Mouse (Mus musculus): ENCODE results near the gene Gm49345. TPM values are rescaled to one million over a fixed set of nuclear protein-coding genes. Genes with fewer than 3 reads are reported as not detected.
"Not testable (repeated sequence)": the region's sequence is repeated elsewhere in the genome, so short reads cannot be mapped to it uniquely, and the experiment has no call there.

The Gm49345 gene
- 0.22 TPM in 1 of 2 replicates, not detected in the other for polyA plus RNA-seq (2016; fragmentation: Nextera tagmentation; extraction: Ambion mirVana)

GRCm38 (mm10) chr13:67637294-67638007 lies at the start of gene Gm49345, which contains the start of gene Zfp729a:
Gene Gm49345 (minus strand): TSS chr13:67637769.
Gene Zfp729a (minus strand): TSS chr13:67637791.
- ATAC-seq (ENCODE audit: low FRiP score, low read depth), result peak; percentile 99
- no peaks in the 10 kb centered on the region for H3K27me3 ChIP-seq (replicated peaks)
- H3K9me3 ChIP-seq, result no peaks in the 10 kb centered on the region
- H3K36me3 ChIP-seq, result no peaks in the 10 kb centered on the region
- peak within 1 kb of the TSS; percentile 55 for H3K4me2 ChIP-seq (replicated peaks)
- WGBS, result under 1% methylated on average over 19 of the region's 19 CpGs
- H3K4me3 ChIP-seq, result peak within 1 kb of the TSS; percentile 74
- 0 out of 2 replicates have a peak, but pooled peaks cover 2% of the 10 kb centered on the region for H3K4me1 ChIP-seq
- H3K27ac ChIP-seq, result no peak within 1 kb of the TSS
- peak within 1 kb of the TSS; percentile 61 for H3K9ac ChIP-seq

DNA sequence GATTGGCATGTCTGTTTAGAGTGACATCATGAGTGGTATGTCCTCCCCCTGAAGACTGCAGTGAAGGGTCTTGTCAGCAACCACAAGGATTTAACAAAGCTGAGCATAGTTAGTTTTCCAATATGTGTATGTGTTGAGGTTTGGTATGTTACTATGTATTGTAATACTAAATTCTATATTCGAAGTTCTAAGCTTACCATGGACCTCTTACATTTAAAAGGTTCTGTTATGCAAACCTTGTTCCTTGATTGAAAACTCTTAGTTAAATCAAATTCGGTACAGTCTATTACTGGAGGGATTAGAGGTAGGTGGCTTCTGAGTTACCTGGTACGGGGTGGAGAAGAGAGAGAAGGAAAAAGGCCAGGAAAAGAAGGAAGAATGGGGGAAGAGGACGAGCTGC lies 49.4 kb upstream of the Gm49345 start, which contains the start of gene Zfp738:
Gene Zfp738, minus strand, starts transcription at position 101 of the 400 bp plus-strand sequence.
- Histone ChIP-seq H3K27me3 (replicated peaks) (no peaks in the 10 kb centered on the region), H3K4me3 (no peak within 1 kb of the TSS), H3K27ac (no peak within 1 kb of the TSS), H3K4me1 (peaks cover 3% of the 10 kb centered on the region; the same call in 1 of the 2 replicates), H3K9me3 (no peaks in the 10 kb centered on the region), H3K9ac (no peak within 1 kb of the TSS), H3K4me2 (replicated peaks) (no peak within 1 kb of the TSS), H3K36me3 (no peaks in the 10 kb centered on the region)
- ATAC-seq (ENCODE audit: low FRiP score, low read depth), result no peak
- WGBS, result 84% methylated on average over 4 of the region's 4 CpGs

- H3K9ac ChIP-seq, result not testable (repeated sequence)
- 81% methylated on average over 2 of the region's 2 CpGs for WGBS
These were observed 46.3 kb upstream of the Gm49345 start for GRCm38 (mm10) chr13:67683841-67684240.

DNA sequence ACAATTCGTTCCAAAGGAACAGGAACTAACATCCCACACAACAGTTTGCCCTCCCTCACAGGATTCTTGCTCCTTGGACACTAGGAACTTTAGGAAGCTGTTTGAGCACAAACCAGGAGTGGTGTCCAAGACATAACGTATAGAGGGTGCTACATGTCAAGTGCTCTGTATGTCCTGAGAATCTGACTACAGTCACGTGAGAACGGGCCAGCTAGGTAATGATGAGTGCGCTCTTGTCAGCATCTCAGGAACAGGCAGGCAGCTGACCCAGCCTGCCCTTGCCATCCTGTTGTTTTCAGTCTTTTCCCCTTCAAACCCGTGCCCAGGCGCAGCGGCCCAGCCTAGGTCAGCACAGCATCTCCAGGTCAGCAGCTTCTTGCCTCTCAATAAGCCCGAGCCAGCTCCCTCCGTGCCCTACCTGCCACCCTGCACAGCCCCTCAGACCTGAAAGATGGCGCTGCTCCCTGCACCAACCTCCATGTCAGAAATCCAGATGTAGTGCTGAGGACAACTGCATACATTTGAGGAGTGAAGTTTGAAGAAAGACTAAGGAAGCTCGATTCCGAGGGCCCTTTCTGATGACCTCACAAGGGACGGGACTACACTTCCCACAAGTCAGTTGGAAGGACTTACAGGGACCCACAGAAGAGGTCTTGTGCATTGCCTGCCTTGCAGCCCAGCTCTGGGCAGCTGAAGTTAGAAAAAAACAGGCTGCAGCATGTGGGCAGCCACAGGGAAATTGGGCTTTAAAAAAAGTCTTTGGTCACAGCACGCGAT lies 45.6 kb upstream of the Gm49345 start:
- peak; percentile 100 for ATAC-seq (ENCODE audit: low FRiP score, low read depth)
- H3K4me3 ChIP-seq, result peak overlapping the region; percentile 56
- H3K36me3 ChIP-seq; H3K27ac ChIP-seq; H3K4me1 ChIP-seq; H3K27me3 ChIP-seq (replicated peaks); H3K9me3 ChIP-seq: not testable (repeated sequence)
- H3K4me2 ChIP-seq (replicated peaks), result peak overlapping the region; percentile 72
- peak overlapping the region; percentile 66 for H3K9ac ChIP-seq
- WGBS, result 15% methylated on average over 16 of the region's 16 CpGs

More at GRCm38 (mm10) chr13:67683841-67684240, 46.3 kb upstream of the Gm49345 start:
- peak; percentile 38 for ATAC-seq (ENCODE audit: low FRiP score, low read depth)
- not testable (repeated sequence) for H3K36me3 ChIP-seq; H3K4me1 ChIP-seq; H3K27me3 ChIP-seq (replicated peaks); H3K9me3 ChIP-seq; H3K27ac ChIP-seq
- Histone ChIP-seq H3K4me3 (peak overlapping the region; percentile 56; the same call in 1 of the 2 replicates), H3K4me2 (replicated peaks) (peak overlapping the region; percentile 72)

- Histone ChIP-seq H3K27ac (no peak overlapping the region), H3K4me3 (no peak overlapping the region), H3K4me2 (replicated peaks) (no peak overlapping the region), H3K27me3 (replicated peaks) (no peaks in the 10 kb centered on the region), H3K36me3 (peaks cover 5% of the 10 kb centered on the region), H3K9ac (no peak overlapping the region), H3K4me1 (no peaks in the 10 kb centered on the region), H3K9me3 (no peaks in the 10 kb centered on the region)
- 95% methylated on average over 2 of the region's 2 CpGs for WGBS
- no peak for ATAC-seq (ENCODE audit: low FRiP score, low read depth)
These were observed 37.3 kb upstream of the Gm49345 start for GRCm38 (mm10) chr13:67674902-67675301.

GRCm38 (mm10) chr13:67652496-67652895 lies 14.9 kb upstream of the Gm49345 start:
- Histone ChIP-seq H3K36me3 (no peaks in the 10 kb centered on the region), H3K9me3 (no peaks in the 10 kb centered on the region), H3K4me2 (replicated peaks) (no peak overlapping the region), H3K4me3 (no peak overlapping the region), H3K9ac (no peak overlapping the region), H3K27me3 (replicated peaks) (no peaks in the 10 kb centered on the region), H3K4me1 (no peaks in the 10 kb centered on the region), H3K27ac (no peak overlapping the region)
- ATAC-seq (ENCODE audit: low FRiP score, low read depth), result no peak
- WGBS, result 42% methylated on average over 3 of the region's 3 CpGs

DNA sequence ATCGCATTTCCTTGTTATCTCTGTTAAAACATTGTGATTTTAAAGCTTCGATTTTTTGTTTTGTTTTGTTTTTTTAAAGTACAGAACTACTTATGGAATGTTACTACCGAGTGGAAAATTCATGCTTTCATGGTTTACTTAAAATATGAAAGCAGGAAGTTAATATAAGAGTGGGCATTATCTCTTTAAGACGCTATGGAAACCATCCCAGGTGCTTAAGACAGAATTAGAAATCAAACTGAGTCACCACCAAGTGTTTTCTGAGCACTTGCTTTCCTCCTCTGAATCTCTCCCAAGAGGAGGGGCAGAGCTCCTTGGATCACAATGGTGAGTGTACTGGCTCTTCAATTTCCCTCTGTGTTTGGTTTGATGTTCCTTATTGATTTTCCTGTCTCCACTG lies 27.5 kb downstream of the Gm49345 start:
- no peak overlapping the region for H3K9ac ChIP-seq
- no peak for ATAC-seq (ENCODE audit: low FRiP score, low read depth)
- no peak overlapping the region for H3K4me3 ChIP-seq
- no peaks in the 10 kb centered on the region for H3K36me3 ChIP-seq
- H3K27me3 ChIP-seq (replicated peaks), result no peaks in the 10 kb centered on the region
- no peaks in the 10 kb centered on the region for H3K9me3 ChIP-seq
- peaks cover 6% of the 10 kb centered on the region for H3K4me1 ChIP-seq
- no peak overlapping the region for H3K27ac ChIP-seq
- 90% methylated on average over 4 of the region's 4 CpGs for WGBS
- H3K4me2 ChIP-seq (replicated peaks), result no peak overlapping the region

GRCm38 (mm10) chr13:67609066-67609876 lies 28.3 kb downstream of the Gm49345 start, which contains the start of gene Zfp729b:
Gene Zfp729b (minus strand): TSS chr13:67609707.
- Histone ChIP-seq H3K4me2 (replicated peaks) (peak within 1 kb of the TSS; percentile 62), H3K9me3 (no peaks in the 10 kb centered on the region), H3K4me3 (peak within 1 kb of the TSS; percentile 70), H3K9ac (peak within 1 kb of the TSS; percentile 62), H3K27me3 (replicated peaks) (no peaks in the 10 kb centered on the region), H3K36me3 (no peaks in the 10 kb centered on the region), H3K27ac (no peak within 1 kb of the TSS), H3K4me1 (peaks cover 6% of the 10 kb centered on the region)
- peak; percentile 98 for ATAC-seq (ENCODE audit: low FRiP score, low read depth)
- 4% methylated on average over 20 of the region's 20 CpGs for WGBS

- Histone ChIP-seq H3K27me3 (replicated peaks) (no peaks in the 10 kb centered on the region), H3K4me2 (replicated peaks) (no peak overlapping the region), H3K27ac (no peak overlapping the region), H3K36me3 (no peaks in the 10 kb centered on the region), H3K4me1 (no peaks in the 10 kb centered on the region), H3K9ac (no peak overlapping the region), H3K9me3 (no peaks in the 10 kb centered on the region), H3K4me3 (no peak overlapping the region)
- ATAC-seq (ENCODE audit: low FRiP score, low read depth), result no peak
- 68% methylated on average over 5 of the region's 5 CpGs for WGBS
These were observed 64.9 kb downstream of the Gm49345 start for GRCm38 (mm10) chr13:67572591-67573189.

DNA sequence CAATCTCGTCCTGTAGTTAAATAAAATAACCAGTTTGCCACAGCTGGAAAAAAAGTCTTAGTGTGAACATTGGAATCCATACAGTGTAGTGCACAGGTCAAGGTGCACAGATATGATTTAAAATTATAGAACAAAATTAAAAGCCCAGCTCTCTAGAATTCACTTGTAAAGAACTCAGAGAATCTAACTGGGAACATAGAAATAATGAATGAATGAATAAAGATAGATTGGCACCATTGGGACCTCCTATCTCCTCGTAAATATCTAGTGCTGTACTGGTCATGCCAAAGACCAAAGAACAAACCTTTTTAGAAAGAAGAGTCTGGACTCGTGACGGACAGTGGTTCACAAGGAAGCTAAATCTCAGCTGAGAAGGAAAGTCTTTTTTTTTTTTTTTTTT lies 83.8 kb downstream of the Gm49345 start, which contains the start of gene Zfp748:
Gene Zfp748, minus strand, starts transcription at position 101 of the 400 bp plus-strand sequence.
- H3K4me3 ChIP-seq, result peak within 1 kb of the TSS; percentile 84
- no peak for ATAC-seq (ENCODE audit: low FRiP score, low read depth)
- no peaks in the 10 kb centered on the region for H3K27me3 ChIP-seq (replicated peaks)
- peak within 1 kb of the TSS; percentile 79 for H3K9ac ChIP-seq
- peaks cover 9% of the 10 kb centered on the region for H3K4me1 ChIP-seq
- 77% methylated on average over 4 of the region's 4 CpGs for WGBS
- H3K9me3 ChIP-seq, result no peaks in the 10 kb centered on the region
- H3K36me3 ChIP-seq, result no peaks in the 10 kb centered on the region
- H3K27ac ChIP-seq, result peak within 1 kb of the TSS; percentile 65
- H3K4me2 ChIP-seq (replicated peaks), result peak within 1 kb of the TSS; percentile 65

GRCm38 (mm10) chr13:67552505-67553346 lies 84.8 kb downstream of the Gm49345 start:
- Histone ChIP-seq H3K27ac (peak overlapping the region; percentile 65), H3K4me3 (peak overlapping the region; percentile 84), H3K9me3 (no peaks in the 10 kb centered on the region), H3K36me3 (no peaks in the 10 kb centered on the region), H3K27me3 (replicated peaks) (no peaks in the 10 kb centered on the region), H3K9ac (peak overlapping the region; percentile 79), H3K4me1 (peaks cover 9% of the 10 kb centered on the region), H3K4me2 (replicated peaks) (peak overlapping the region; percentile 65)
- WGBS, result under 1% methylated on average over 44 of the region's 44 CpGs
- peak; percentile 98 for ATAC-seq (ENCODE audit: low FRiP score, low read depth)

Measured in neural tube, embryonic 12.5 days (tissue).